Mouse (Mus musculus) small intestine, adult 2 months (tissue): ENCODE results near the gene Odf4.

Experiments used
- CTCF ChIP-seq: fragments of 200-500 bp; IDR thresholded peaks from 2 replicates; pipeline ENCODE4 v1.5.1; 2012; ENCODE audit warnings: low read depth, mild to moderate bottlenecking, control low read depth, inconsistent platforms, low read length, moderate library complexity, mixed read lengths; ENCODE audit not compliant: insufficient replicate concordance, insufficient read length; ENCODE audit errors: extremely low read depth
- POLR2A ChIP-seq: fragments of 200-500 bp; IDR thresholded peaks from 2 replicates; pipeline ENCODE4 v1.6.1; 2012; ENCODE audit warnings: low read depth, mild to moderate bottlenecking, control low read depth, inconsistent platforms, low read length, moderate library complexity

DNA sequence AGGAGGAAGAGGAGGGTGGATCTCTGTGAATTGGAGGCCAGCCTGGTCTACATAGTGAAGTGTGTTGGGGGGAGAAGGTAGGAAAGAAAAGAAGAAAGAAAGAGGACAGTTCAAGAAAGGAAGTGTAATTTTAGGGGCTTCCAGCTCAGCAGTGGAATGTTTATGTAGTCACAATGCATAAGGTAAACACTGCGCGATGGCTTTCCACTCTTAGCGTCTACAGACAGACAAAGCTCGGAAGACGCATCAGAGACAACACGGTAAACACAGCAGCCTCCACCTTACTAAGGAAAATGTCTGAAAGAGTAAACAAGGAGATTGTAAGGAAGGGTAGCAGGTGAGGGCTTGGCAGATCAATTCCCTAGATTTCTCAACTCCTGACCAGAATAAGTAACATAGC, 3.1 kb upstream of the Odf4 start:
- TF ChIP-seq CTCF (no peak), POLR2A (no peak)
